Mouse (Mus musculus) midbrain, embryonic 13.5 days (tissue): ENCODE measurements around the gene Fra10ac1. TPM values are rescaled to one million over a fixed set of nuclear protein-coding genes. Genes with fewer than 3 reads are reported as not detected.
A peak's percentile ranks its signal among the peaks of the same experiment; 100 is the strongest.

Source experiments
- ATAC-seq: fragments of 200-750 bp; cut with Nextera tagmentation; 2 replicates; pipeline ENCODE4 v1.8.0; 2017; ENCODE audit warnings: mild to moderate bottlenecking, moderate TSS enrichment, moderate library complexity
- H3K27ac ChIP-seq: fragments of 300-500 bp; sonication (generic); 2 replicates; pipeline ENCODE4 v1.5.1; 2015; ENCODE audit warnings: inconsistent platforms, mild to moderate bottlenecking, moderate library complexity
- H3K27me3 ChIP-seq: fragments of 300-500 bp; sonication (generic); 2 replicates; pipeline ENCODE4 v1.6.1; 2015; ENCODE audit warnings: mild to moderate bottlenecking, inconsistent platforms
- H3K36me3 ChIP-seq: fragments of 300-500 bp; sonication (generic); 2 replicates; pipeline ENCODE4 v1.6.1; 2015; ENCODE audit warnings: mild to moderate bottlenecking, inconsistent platforms
- H3K4me1 ChIP-seq: fragments of 300-500 bp; sonication (generic); replicated peaks from 2 replicates; pipeline ENCODE4 v1.6.1; 2015; ENCODE audit warnings: inconsistent platforms
- H3K4me2 ChIP-seq: fragments of 300-500 bp; sonication (generic); replicated peaks from 2 replicates; pipeline ENCODE4 v1.6.1; 2015; ENCODE audit warnings: moderate library complexity, mild to moderate bottlenecking, inconsistent platforms
- H3K4me3 ChIP-seq: fragments of 300-500 bp; sonication (generic); replicated peaks from 2 replicates; pipeline ENCODE4 v1.5.1; 2015; ENCODE audit warnings: mild to moderate bottlenecking, inconsistent platforms
- H3K9ac ChIP-seq: fragments of 300-500 bp; sonication (generic); replicated peaks from 2 replicates; pipeline ENCODE4 v1.6.1; 2015; ENCODE audit warnings: mild to moderate bottlenecking, inconsistent platforms
- H3K9me3 ChIP-seq: fragments of 300-500 bp; sonication (generic); 2 replicates; pipeline ENCODE4 v1.6.1; 2016; ENCODE audit warnings: mild to moderate bottlenecking, inconsistent platforms
- WGBS: fragments of 180-500 bp; shearing (Covaris S2); methylation state at CpG from one replicate; pipeline ENCODE4 v1.1.7; 2015; 5-methylcytosine and 5-hydroxymethylcytosine counted together
- polyA plus RNA-seq: library from polyadenylated mRNA; unstranded; fragments of >200 nt; fragmentation: Nextera tagmentation; extraction: Ambion mirVana; gene quantifications from 2 replicates; pipeline ENCODE4 v1.2.1, GENCODE M21; 2015

The Fra10ac1 gene
- polyA plus RNA-seq, 1 experiment from 2014 or later, result 50.9 TPM

GRCm38 (mm10) chr19:38223356-38223904 lies 526 bp downstream of the Fra10ac1 start:
- Histone ChIP-seq H3K9ac (peak overlapping the region; percentile 75), H3K4me1 (peaks cover 9% of the 10 kb centered on the region), H3K4me2 (peak overlapping the region; percentile 66), H3K27me3 (no peaks in the 10 kb centered on the region), H3K36me3 (peaks cover 5% of the 10 kb centered on the region), H3K4me3 (peak overlapping the region; percentile 54), H3K9me3 (no peaks in the 10 kb centered on the region), H3K27ac (peak overlapping the region; percentile 98)
- peak; percentile 48 for ATAC-seq
- 11% methylated on average over 12 of the region's 12 CpGs for WGBS

GRCm38 (mm10) chr19:38217696-38218095 lies 6.3 kb downstream of the Fra10ac1 start:
- Histone ChIP-seq H3K4me1 (peaks cover 1% of the 10 kb centered on the region), H3K27me3 (no peaks in the 10 kb centered on the region), H3K4me3 (no peak overlapping the region), H3K9me3 (no peaks in the 10 kb centered on the region), H3K9ac (no peak overlapping the region), H3K27ac (no peak overlapping the region), H3K4me2 (no peak overlapping the region), H3K36me3 (peaks cover 22% of the 10 kb centered on the region)
- no peak for ATAC-seq
- WGBS, result 98% methylated on average over 3 of the region's 3 CpGs

GRCm38 (mm10) chr19:38206669-38207068 lies 17.3 kb downstream of the Fra10ac1 start:
- Histone ChIP-seq H3K27ac (no peak overlapping the region), H3K36me3 (peaks cover 30% of the 10 kb centered on the region), H3K9me3 (no peaks in the 10 kb centered on the region), H3K27me3 (no peaks in the 10 kb centered on the region), H3K4me2 (no peak overlapping the region), H3K4me1 (no peaks in the 10 kb centered on the region), H3K9ac (no peak overlapping the region), H3K4me3 (no peak overlapping the region)
- peak; percentile 70; the same call in 1 of the 2 replicates for ATAC-seq
- 47% methylated on average over 9 of the region's 9 CpGs for WGBS

- 90% methylated on average over 5 of the region's 5 CpGs for WGBS
- ATAC-seq, result no peak
- no peak overlapping the region for H3K4me2 ChIP-seq
- no peak overlapping the region for H3K9ac ChIP-seq
- no peak overlapping the region for H3K27ac ChIP-seq
- no peaks in the 10 kb centered on the region for H3K4me1 ChIP-seq
- H3K36me3 ChIP-seq, result peaks cover 32% of the 10 kb centered on the region
- no peaks in the 10 kb centered on the region for H3K27me3 ChIP-seq
- no peak overlapping the region for H3K4me3 ChIP-seq
- no peaks in the 10 kb centered on the region for H3K9me3 ChIP-seq
Observed at GRCm38 (mm10) chr19:38198731-38199130, 25.2 kb downstream of the Fra10ac1 start.

GRCm38 (mm10) chr19:38195245-38195644 lies 28.7 kb downstream of the Fra10ac1 start:
- H3K4me1 ChIP-seq, result no peaks in the 10 kb centered on the region
- H3K36me3 ChIP-seq, result peaks cover 26% of the 10 kb centered on the region
- no peaks in the 10 kb centered on the region for H3K27me3 ChIP-seq
- no peaks in the 10 kb centered on the region for H3K9me3 ChIP-seq
- H3K4me3 ChIP-seq, result no peak overlapping the region
- no peak overlapping the region for H3K27ac ChIP-seq
- 96% methylated on average over 4 of the region's 4 CpGs for WGBS
- no peak overlapping the region for H3K9ac ChIP-seq
- no peak overlapping the region for H3K4me2 ChIP-seq
- ATAC-seq, result no peak

GRCm38 (mm10) chr19:38191446-38191845 lies 32.5 kb downstream of the Fra10ac1 start:
- Histone ChIP-seq H3K4me2 (no peak overlapping the region), H3K9ac (no peak overlapping the region), H3K27me3 (no peaks in the 10 kb centered on the region), H3K4me1 (no peaks in the 10 kb centered on the region), H3K27ac (no peak overlapping the region), H3K4me3 (no peak overlapping the region), H3K36me3 (peaks cover 26% of the 10 kb centered on the region), H3K9me3 (no peaks in the 10 kb centered on the region)
- 79% methylated on average over 5 of the region's 5 CpGs for WGBS
- no peak for ATAC-seq

GRCm38 (mm10) chr19:38190606-38191005 lies 33.4 kb downstream of the Fra10ac1 start:
- Histone ChIP-seq H3K36me3 (peaks cover 27% of the 10 kb centered on the region), H3K9me3 (no peaks in the 10 kb centered on the region), H3K9ac (no peak overlapping the region), H3K4me3 (no peak overlapping the region), H3K27me3 (no peaks in the 10 kb centered on the region), H3K4me1 (no peaks in the 10 kb centered on the region), H3K27ac (no peak overlapping the region), H3K4me2 (no peak overlapping the region)
- no peak for ATAC-seq
- 93% methylated on average over 3 of the region's 3 CpGs for WGBS

- WGBS, result 95% methylated on average over 2 of the region's 2 CpGs
- H3K27ac ChIP-seq, result no peak overlapping the region
- no peaks in the 10 kb centered on the region for H3K9me3 ChIP-seq
- ATAC-seq, result no peak
- H3K27me3 ChIP-seq, result no peaks in the 10 kb centered on the region
- H3K4me3 ChIP-seq, result no peak overlapping the region
- no peak overlapping the region for H3K4me2 ChIP-seq
- no peaks in the 10 kb centered on the region for H3K4me1 ChIP-seq
- H3K36me3 ChIP-seq, result peaks cover 15% of the 10 kb centered on the region
- H3K9ac ChIP-seq, result no peak overlapping the region
Observed at GRCm38 (mm10) chr19:38187345-38187680, 36.6 kb downstream of the Fra10ac1 start.

- Histone ChIP-seq H3K36me3 (peaks cover 15% of the 10 kb centered on the region), H3K4me2 (no peak overlapping the region), H3K27ac (no peak overlapping the region), H3K4me1 (no peaks in the 10 kb centered on the region), H3K9me3 (no peaks in the 10 kb centered on the region), H3K27me3 (no peaks in the 10 kb centered on the region), H3K4me3 (no peak overlapping the region), H3K9ac (no peak overlapping the region)
- 95% methylated on average over 5 of the region's 5 CpGs for WGBS
- ATAC-seq, result no peak
Observed at GRCm38 (mm10) chr19:38186631-38187344, 37.2 kb downstream of the Fra10ac1 start.

- H3K27ac ChIP-seq, result no peak overlapping the region
- no peak overlapping the region for H3K4me2 ChIP-seq
- ATAC-seq, result no peak
- WGBS, result 93% methylated on average over 9 of the region's 9 CpGs
- no peak overlapping the region for H3K9ac ChIP-seq
- H3K9me3 ChIP-seq, result no peaks in the 10 kb centered on the region
- no peak overlapping the region for H3K4me3 ChIP-seq
- no peaks in the 10 kb centered on the region for H3K36me3 ChIP-seq
- H3K4me1 ChIP-seq, result no peaks in the 10 kb centered on the region
- H3K27me3 ChIP-seq, result no peaks in the 10 kb centered on the region
Observed at GRCm38 (mm10) chr19:38179675-38180074, 44.3 kb downstream of the Fra10ac1 start.

- 65% methylated on average over 2 of the region's 2 CpGs for WGBS
- Histone ChIP-seq H3K4me3 (no peak overlapping the region), H3K36me3 (no peaks in the 10 kb centered on the region)
Observed at GRCm38 (mm10) chr19:38164633-38165032, 59.3 kb downstream of the Fra10ac1 start.

GRCm38 (mm10) chr19:38161648-38162354 lies 62.2 kb downstream of the Fra10ac1 start:
- Histone ChIP-seq H3K4me3 (no peak overlapping the region), H3K9me3 (no peaks in the 10 kb centered on the region), H3K36me3 (no peaks in the 10 kb centered on the region), H3K4me2 (no peak overlapping the region), H3K9ac (no peak overlapping the region), H3K27me3 (no peaks in the 10 kb centered on the region), H3K27ac (no peak overlapping the region), H3K4me1 (no peaks in the 10 kb centered on the region)
- no peak for ATAC-seq
- WGBS, result 93% methylated on average over 21 of the region's 21 CpGs

More at GRCm38 (mm10) chr19:38164633-38165032, 59.3 kb downstream of the Fra10ac1 start:
- no peaks in the 10 kb centered on the region for H3K4me1 ChIP-seq
- no peak overlapping the region for H3K27ac ChIP-seq
- H3K9ac ChIP-seq, result no peak overlapping the region
- no peaks in the 10 kb centered on the region for H3K9me3 ChIP-seq
- ATAC-seq, result no peak
- no peak overlapping the region for H3K4me2 ChIP-seq
- H3K27me3 ChIP-seq, result no peaks in the 10 kb centered on the region
